Mouse (Mus musculus) kidney, postnatal 0 days (tissue): ENCODE measurements around the gene Sult1a1. TPM values are rescaled to one million over a fixed set of nuclear protein-coding genes. Genes with fewer than 3 reads are reported as not detected.
A peak's percentile ranks its signal among the peaks of the same experiment; 100 is the strongest.

ENCODE experiments used
- ATAC-seq: fragments of 200-750 bp; cut with Nextera tagmentation; replicated peaks from 2 replicates; pipeline ENCODE4 v1.8.0; 2017; ENCODE audit warnings: low read depth, moderate number of reproducible peaks, moderate TSS enrichment, moderate library complexity; ENCODE audit not compliant: low FRiP score
- DNase-seq: peaks from one replicate; pipeline ENCODE4 v3.0.0-alpha.2; 2016; ENCODE audit warnings: low spot score
- H3K27ac ChIP-seq: fragments of 300-500 bp; sonication (generic); 2 replicates; pipeline ENCODE4 v1.5.1; 2014; ENCODE audit warnings: mild to moderate bottlenecking
- H3K27me3 ChIP-seq: fragments of 300-500 bp; sonication (generic); 2 replicates; pipeline ENCODE4 v1.6.1; 2014; ENCODE audit warnings: low read length, mixed read lengths; ENCODE audit not compliant: insufficient read depth
- H3K36me3 ChIP-seq: fragments of 300-500 bp; sonication (generic); 2 replicates; pipeline ENCODE4 v1.6.1; 2014; ENCODE audit warnings: low read length, mixed read lengths; ENCODE audit not compliant: insufficient read depth
- H3K4me1 ChIP-seq: fragments of 300-500 bp; sonication (generic); replicated peaks from 2 replicates; pipeline ENCODE4 v1.6.1; 2014; ENCODE audit warnings: antibody characterized with exemption, low read length, mixed read lengths; ENCODE audit not compliant: insufficient read depth
- H3K4me2 ChIP-seq: fragments of 300-500 bp; sonication (generic); 2 replicates; pipeline ENCODE4 v1.6.1; 2014; ENCODE audit warnings: mild to moderate bottlenecking, low read length, moderate library complexity, mixed read lengths
- H3K4me3 ChIP-seq: fragments of 300-500 bp; sonication (generic); replicated peaks from 2 replicates; pipeline ENCODE4 v1.5.1; 2014; ENCODE audit warnings: low read depth, low read length
- H3K9ac ChIP-seq: fragments of 300-500 bp; sonication (generic); 2 replicates; pipeline ENCODE4 v1.6.1; 2014; ENCODE audit warnings: low read depth, low read length
- H3K9me3 ChIP-seq: fragments of 300-500 bp; sonication (generic); replicated peaks from 2 replicates; pipeline ENCODE4 v1.6.1; 2016; ENCODE audit warnings: low read length, inconsistent platforms, mixed read lengths
- CTCF ChIP-seq: IDR thresholded peaks from 2 replicates; pipeline ENCODE4 v1.5.1; 2016; ENCODE audit warnings: antibody characterized with exemption, low read depth, mild to moderate bottlenecking, moderate library complexity
- WGBS: fragments of 180-500 bp; shearing (Covaris S2); extraction: QIAGEN DNeasy Blood & Tissue Kit; methylation state at CpG from one replicate; pipeline ENCODE4 v1.1.7; 2014; 5-methylcytosine and 5-hydroxymethylcytosine counted together
- polyA plus RNA-seq: library from polyadenylated mRNA; unstranded; fragments of >200 nt; fragmentation: Nextera tagmentation; extraction: Ambion mirVana; gene quantifications from 2 replicates; pipeline ENCODE4 v1.2.1, GENCODE M21; 2015

Gene Sult1a1
- polyA plus RNA-seq, 1 experiment from 2014 or later, result 17.3 TPM

DNA sequence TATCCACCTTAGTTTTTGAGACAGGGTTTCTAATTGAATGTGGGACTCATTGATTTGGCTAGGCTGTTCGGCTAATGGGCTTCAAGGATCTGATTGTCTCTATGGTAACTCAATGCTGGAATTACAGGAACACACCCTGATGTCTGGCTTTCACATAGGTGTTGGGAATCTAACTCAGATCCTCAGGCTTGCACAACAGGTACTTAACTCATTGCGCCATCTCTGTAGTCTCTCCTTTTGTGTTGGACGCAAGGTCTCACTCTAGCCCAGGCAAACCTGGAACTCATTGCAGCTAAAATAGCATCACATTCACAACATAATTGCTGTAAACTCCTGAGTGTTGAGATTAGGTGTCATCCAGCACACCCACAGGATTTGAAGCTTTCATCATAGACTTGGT, 6.1 kb downstream of the Sult1a1 start:
- peaks cover 15% of the 10 kb centered on the region for H3K36me3 ChIP-seq
- TF ChIP-seq CTCF, result no peak

DNA sequence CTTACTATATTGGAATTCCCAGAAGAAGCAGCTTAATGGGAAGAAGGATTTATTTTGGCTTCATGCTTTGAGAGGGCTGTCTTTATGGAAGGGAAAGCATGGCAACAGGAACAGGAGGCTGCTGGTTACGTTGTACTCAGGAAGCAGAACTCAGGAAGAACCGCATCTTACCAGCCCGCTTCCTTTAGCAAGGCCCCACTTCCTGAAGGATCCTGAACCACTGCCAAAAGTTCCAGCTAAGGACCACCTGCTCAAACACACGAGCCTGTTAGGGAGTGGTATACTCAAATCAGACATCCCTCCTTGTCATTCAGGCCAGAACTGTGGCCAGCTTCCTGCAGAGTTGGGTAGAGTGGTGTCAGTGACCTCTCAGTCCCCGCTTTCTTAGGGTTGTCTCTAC, 7.8 kb downstream of the Sult1a1 start:
- peaks cover 19% of the 10 kb centered on the region for H3K36me3 ChIP-seq
- no peaks in the 10 kb centered on the region for H3K4me1 ChIP-seq
- WGBS, result 60% methylated on average over 5 of the region's 5 CpGs
- no peak for TF ChIP-seq CTCF
- H3K4me3 ChIP-seq, result no peak overlapping the region
- no peaks in the 10 kb centered on the region for H3K9me3 ChIP-seq
- peak overlapping the region; percentile 74 for H3K27ac ChIP-seq
- H3K9ac ChIP-seq, result no peak overlapping the region
- no peak overlapping the region for H3K4me2 ChIP-seq
- DNase-seq (peak; percentile 63), ATAC-seq (no peak)
- no peaks in the 10 kb centered on the region for H3K27me3 ChIP-seq

More for the DNA sequence above, 6.1 kb downstream of the Sult1a1 start:
- H3K27me3 ChIP-seq, result no peaks in the 10 kb centered on the region
- no peak overlapping the region for H3K9ac ChIP-seq
- H3K4me3 ChIP-seq, result no peak overlapping the region
- no peak overlapping the region for H3K27ac ChIP-seq
- no peaks in the 10 kb centered on the region for H3K9me3 ChIP-seq
- ATAC-seq (no peak), DNase-seq (no peak)
- H3K4me2 ChIP-seq, result no peak overlapping the region
- 92% methylated on average over 3 of the region's 3 CpGs for WGBS
- H3K4me1 ChIP-seq, result no peaks in the 10 kb centered on the region

DNA sequence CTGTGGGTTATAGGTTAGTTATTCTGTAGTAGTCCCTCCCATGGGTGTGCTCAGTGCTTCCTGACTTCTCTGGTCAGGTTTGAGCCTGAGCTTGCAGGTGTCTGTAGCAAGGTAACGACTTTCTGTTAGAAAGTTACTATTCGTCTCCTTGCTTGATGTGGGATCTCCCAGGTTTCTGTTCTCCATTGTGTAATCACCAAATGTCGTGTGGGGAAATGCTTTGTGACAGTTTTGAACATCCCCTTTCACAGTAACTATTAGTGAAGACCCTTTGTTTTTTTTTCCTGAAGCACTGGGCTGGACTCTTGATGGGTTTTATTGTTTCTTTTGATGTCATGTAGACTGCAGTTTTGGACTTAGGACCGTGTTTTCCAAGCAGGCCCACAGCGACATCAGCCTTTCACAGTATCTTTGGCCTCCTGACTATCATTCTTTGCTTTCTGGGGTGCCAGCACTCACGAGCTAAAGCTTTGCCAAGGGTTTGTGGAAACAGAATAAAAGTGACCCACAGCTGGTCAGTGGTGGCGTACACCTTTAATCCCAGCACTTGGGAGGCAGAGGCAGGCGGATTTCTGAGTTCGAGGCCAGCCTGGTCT, 8.6 kb downstream of the Sult1a1 start:
- H3K4me1 ChIP-seq, result no peaks in the 10 kb centered on the region
- no peaks in the 10 kb centered on the region for H3K27me3 ChIP-seq
- no peak overlapping the region for H3K9ac ChIP-seq
- no peak for DNase-seq
- 81% methylated on average over 9 of the region's 9 CpGs for WGBS
- no peaks in the 10 kb centered on the region for H3K9me3 ChIP-seq
- H3K4me2 ChIP-seq, result no peak overlapping the region
- no peak overlapping the region for H3K27ac ChIP-seq
- no peak overlapping the region for H3K4me3 ChIP-seq
- ATAC-seq, result no peak
- H3K36me3 ChIP-seq, result peaks cover 19% of the 10 kb centered on the region
- no peak for TF ChIP-seq CTCF

DNA sequence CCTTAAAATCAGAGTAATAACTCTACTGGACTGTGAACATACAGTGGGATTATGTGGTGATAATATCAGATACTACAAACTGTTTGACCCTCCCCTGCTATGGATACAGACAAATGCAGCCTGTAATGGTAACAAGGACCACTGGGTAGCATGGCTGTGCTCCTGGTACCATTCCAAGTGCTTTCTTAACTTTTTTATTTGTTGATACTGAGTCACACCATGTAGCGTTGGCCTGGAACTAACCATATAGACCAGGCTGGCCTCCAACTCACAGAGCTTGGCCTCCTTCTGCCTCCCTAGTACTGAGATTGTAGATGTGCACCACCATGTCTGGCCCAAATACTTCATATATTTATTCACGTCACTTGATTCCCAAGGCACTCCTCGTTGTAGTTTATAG, 11.0 kb downstream of the Sult1a1 start:
- Histone ChIP-seq H3K27me3 (no peaks in the 10 kb centered on the region), H3K4me2 (no peak overlapping the region), H3K27ac (no peak overlapping the region), H3K4me1 (no peaks in the 10 kb centered on the region), H3K9ac (no peak overlapping the region), H3K9me3 (no peaks in the 10 kb centered on the region), H3K36me3 (peaks cover 6% of the 10 kb centered on the region; the same call in 1 of the 2 replicates), H3K4me3 (no peak overlapping the region)
- DNase-seq (no peak), ATAC-seq (no peak)
- WGBS, result 93% methylated on average over 3 of the region's 3 CpGs
- TF ChIP-seq CTCF, result no peak

DNA sequence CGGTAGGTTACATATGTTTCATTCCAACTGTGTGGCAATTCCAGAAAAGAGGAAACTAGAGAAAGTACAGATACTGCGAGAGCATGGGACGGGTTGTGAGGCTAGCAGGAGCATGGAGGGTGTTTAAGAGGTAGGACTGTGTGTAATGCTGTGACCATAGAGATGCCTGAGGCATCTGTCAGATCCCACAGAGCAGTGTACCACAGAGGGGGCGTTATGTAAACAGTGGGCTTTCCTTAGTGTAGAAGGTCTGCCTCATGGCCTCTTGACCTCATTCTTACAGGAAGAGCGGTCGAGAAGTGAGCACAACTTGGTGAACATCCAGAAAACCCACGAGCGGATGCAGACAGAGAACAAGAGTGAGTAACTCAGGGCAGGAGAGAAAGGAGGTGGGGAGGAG, 12.6 kb downstream of the Sult1a1 start:
- Histone ChIP-seq H3K9me3 (no peaks in the 10 kb centered on the region), H3K27ac (no peak overlapping the region), H3K9ac (no peak overlapping the region), H3K36me3 (peaks cover 6% of the 10 kb centered on the region; the same call in 1 of the 2 replicates), H3K4me3 (no peak overlapping the region), H3K4me2 (no peak overlapping the region), H3K4me1 (no peaks in the 10 kb centered on the region), H3K27me3 (no peaks in the 10 kb centered on the region)
- no peak for TF ChIP-seq CTCF
- 60% methylated on average over 8 of the region's 8 CpGs for WGBS
- DNase-seq, result peak; percentile 22
- peak; percentile 52; the same call in 1 of the 2 replicates for ATAC-seq

DNA sequence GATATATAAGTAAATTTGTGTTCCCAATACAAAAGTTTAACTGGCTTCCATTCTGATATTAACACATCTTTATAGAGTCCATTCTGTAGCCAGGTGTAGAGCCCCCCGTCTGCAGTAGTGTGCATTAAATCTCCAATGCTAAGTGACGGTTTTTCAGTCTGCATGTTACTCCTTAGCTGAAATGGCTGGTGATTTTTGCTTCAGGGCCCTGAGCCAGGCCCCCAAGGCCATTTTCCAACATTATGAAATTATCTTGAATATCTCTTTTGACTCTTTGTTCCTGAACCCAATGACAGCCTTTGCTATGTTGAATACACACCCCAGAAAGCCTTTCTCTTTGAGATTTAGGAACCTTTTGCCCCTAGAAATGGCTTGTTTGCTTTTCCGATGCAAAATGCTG, 16.5 kb downstream of the Sult1a1 start:
- Histone ChIP-seq H3K36me3 (peaks cover under 1% of the 10 kb centered on the region; the same call in 1 of the 2 replicates), H3K27ac (no peak overlapping the region), H3K27me3 (no peaks in the 10 kb centered on the region), H3K9ac (no peak overlapping the region), H3K4me2 (no peak overlapping the region), H3K9me3 (no peaks in the 10 kb centered on the region), H3K4me1 (no peaks in the 10 kb centered on the region), H3K4me3 (no peak overlapping the region)
- no peak for ATAC-seq
- 77% methylated on average over 3 of the region's 3 CpGs for WGBS
- DNase-seq, result no peak
- TF ChIP-seq CTCF, result no peak

DNA sequence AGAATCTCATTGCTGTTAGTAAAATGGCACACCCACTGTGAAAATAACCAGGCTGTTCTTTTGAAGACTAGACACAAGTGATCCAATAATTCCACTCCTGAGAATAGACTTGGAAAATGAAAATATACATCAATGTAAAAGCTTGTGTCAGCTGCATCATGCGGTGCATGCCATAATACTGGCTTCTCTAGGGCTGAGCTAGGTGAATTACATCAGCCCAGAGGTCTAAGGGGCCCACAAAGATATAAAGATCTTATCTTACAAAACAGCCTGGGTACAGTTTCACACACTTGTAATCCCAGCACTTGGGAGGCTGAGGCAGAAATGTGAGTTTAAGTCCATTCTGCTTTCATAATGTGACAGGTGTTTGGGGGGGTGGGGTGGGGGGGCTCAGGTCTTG, 18.7 kb downstream of the Sult1a1 start:
- no peaks in the 10 kb centered on the region for H3K27me3 ChIP-seq
- H3K4me1 ChIP-seq, result no peaks in the 10 kb centered on the region
- H3K36me3 ChIP-seq, result no peaks in the 10 kb centered on the region
- no peak overlapping the region for H3K4me2 ChIP-seq
- H3K4me3 ChIP-seq, result no peak overlapping the region
- no peak overlapping the region for H3K9ac ChIP-seq
- H3K27ac ChIP-seq, result no peak overlapping the region
- H3K9me3 ChIP-seq, result no peaks in the 10 kb centered on the region
- WGBS, result 74% methylated on average over 1 of the region's 1 CpGs
- ATAC-seq (no peak), DNase-seq (no peak)
- no peak for TF ChIP-seq CTCF
